Mouse (Mus musculus) right cerebral cortex, adult 2 months (tissue): ENCODE data around the gene Six5.
A peak's percentile ranks its signal among the peaks of the same experiment; 100 is the strongest.
"Not testable (repeated sequence)": the region's sequence is repeated elsewhere in the genome, so short reads cannot be mapped to it uniquely, and the experiment has no call there.

Experiments
- DNase-seq, 2 experiments: peaks; one replicate each; pipeline ENCODE4 v3.0.0; 2021 to 2022; ENCODE audit warnings: low spot score in 2 of 2

Six5 gene

DNA sequence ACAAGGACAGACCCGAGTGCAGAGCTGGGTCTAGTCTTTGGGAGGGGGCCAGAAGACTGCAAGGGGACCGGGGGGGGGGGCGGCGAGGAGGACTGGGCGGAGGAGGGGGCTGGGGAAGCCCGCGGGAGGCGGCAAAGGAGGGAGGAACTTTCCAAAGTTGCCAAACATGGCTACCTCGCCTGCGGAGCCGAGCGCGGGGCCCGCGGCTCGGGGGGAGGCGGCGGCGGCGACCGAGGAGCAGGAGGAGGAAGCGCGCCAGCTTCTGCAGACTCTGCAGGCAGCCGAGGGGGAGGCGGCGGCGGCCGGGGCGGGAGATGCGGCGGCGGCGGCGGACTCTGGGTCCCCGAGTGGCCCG, at the start of gene Six5:
Gene Six5 (plus strand): TSS at position 124 of the 355 bp plus-strand sequence.
- no peak for DNase-seq

DNA sequence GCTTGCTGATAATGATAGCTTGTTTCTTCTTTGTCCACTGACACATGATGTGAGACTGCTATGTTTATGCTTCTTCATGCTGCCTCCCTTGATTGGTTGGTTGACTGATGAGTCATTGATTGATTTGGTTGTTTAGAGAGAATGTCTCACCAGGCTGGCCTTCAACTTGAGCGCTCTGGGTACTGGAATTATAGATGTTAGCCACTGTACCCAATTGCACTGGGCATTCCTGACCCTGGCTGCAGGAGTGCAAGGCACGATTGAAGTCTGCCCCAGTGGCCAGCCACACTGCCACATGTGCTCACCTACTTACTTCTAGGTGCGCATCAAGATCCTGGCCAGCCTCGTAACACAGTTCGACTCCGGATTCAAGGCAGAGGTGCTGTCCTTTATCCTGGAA, 49.8 kb upstream of the Six5 start:
- DNase-seq = no peak

DNA sequence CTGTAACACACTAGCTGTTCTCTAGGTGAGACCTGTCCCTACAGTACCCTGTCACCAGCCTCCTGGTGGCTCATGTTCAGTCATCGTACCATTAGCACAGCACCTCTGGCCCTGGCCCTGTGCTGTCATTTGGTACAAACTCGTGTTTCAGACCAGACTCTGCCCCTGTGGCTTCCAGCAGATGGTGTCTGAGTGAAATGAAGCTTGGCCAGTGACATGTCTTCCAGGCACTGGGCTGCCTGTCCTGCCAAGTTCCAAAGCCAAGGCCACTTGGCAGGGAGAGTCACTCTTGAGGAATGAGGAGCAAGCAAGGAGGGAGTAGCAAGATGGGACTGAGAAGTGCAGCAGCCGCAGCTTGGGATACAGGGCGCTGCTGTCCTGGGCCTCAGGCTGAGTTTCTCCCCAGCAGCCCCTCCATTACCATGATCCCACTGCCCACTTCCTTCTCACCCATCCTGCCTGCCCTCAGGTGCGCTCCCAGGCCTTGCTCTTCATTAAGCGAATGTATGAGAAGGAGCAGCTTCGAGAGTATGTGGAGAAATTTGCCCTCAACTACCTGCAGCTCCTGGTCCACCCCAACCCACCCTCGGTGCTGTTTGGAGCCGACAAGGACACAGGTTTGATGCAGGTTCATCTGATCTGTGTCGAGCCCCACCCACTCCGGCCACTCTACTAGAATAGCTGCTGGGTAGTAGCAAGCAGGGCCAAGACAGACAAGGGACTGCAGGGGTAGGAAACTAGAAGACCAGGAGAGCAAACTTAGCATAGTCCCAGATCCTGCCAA, 47.9 kb upstream of the Six5 start:
- DNase-seq = no peak

DNA sequence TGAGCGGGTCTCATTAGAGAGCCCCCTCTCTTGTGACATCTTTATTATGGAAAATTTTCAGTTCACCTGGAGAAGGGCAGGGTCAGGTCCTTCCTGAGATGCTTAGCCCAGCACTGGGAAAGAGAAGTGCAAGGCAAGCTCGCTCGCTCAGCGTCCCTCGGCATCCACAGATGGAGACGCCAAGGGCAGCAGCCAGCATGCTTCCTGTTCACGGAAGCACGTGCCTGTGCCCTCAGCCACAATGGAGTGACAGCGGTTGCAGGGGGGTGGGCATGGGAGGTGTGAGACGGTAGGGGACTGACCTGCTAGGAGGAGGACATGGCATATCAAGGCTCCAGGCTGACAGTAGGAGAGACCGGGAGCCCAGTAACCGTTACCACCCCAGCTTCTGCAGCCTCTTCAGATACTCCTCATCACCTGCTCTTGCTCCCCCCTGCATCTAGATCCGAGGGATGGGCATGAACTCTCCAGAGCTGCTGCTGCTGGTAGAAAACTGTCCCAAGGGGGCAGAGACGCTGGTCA, 46.3 kb upstream of the Six5 start:
- DNase-seq = no peak

DNA sequence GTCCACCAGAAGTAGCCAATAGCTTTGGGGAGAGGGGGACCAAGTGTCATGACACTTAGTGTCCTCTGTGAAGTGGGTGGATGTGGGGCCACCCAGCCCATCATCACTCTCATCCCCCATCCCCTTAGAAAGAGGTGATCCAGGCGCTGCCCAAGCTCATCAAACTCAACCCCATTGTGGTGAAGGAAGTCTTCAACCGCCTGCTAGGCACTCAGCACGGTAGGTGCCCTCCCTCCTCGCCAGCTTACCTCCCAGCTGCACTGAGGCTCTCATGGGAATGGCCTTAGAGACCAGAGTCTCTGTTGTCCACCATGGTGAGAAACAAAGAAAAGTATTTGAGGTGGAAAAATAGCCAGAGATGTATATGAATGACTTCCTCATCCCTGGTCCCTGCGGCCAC, 45.1 kb upstream of the Six5 start:
- no peak for DNase-seq

DNA sequence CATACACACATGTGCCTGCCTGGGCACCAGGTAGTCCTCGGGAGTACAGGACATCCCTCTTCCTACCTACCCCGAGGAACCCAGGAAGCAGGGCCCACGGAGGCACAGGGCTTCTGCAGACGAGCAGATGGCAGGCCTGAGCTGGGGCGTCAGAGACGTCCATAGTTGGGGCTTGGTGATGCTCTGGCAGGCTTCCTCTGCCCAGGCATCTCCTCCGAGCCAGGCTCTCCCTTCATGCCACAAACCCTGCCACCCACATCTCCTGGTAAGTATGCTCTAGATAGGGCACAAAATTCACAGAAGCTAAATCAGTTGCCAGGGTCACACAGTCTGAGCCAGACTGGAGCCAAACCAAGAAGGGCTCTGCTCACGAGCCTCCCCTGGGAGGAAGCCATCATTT, 44.2 kb upstream of the Six5 start:
- peak in 1 of 2 experiments; percentile 31 for DNase-seq

DNA sequence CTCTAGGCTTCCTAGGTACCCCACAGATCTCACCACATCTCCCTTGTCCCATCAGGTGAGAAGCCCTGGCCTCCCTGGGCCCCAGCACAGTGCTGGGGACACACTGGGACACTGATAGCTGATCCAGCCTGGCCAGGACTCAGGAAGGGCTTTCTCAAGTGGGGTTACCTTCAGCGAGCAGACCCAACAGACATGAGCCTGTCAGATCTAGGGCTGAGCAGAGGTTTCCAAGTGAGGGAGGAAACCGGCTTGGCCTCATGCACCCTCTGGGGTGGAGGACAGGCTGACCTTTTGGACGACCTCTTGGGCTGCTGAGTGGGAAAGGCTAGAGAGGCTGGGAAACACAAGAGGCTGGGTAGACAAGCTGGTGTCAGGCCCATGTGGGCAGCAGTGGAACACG, 43.2 kb upstream of the Six5 start:
- DNase-seq = no peak

DNA sequence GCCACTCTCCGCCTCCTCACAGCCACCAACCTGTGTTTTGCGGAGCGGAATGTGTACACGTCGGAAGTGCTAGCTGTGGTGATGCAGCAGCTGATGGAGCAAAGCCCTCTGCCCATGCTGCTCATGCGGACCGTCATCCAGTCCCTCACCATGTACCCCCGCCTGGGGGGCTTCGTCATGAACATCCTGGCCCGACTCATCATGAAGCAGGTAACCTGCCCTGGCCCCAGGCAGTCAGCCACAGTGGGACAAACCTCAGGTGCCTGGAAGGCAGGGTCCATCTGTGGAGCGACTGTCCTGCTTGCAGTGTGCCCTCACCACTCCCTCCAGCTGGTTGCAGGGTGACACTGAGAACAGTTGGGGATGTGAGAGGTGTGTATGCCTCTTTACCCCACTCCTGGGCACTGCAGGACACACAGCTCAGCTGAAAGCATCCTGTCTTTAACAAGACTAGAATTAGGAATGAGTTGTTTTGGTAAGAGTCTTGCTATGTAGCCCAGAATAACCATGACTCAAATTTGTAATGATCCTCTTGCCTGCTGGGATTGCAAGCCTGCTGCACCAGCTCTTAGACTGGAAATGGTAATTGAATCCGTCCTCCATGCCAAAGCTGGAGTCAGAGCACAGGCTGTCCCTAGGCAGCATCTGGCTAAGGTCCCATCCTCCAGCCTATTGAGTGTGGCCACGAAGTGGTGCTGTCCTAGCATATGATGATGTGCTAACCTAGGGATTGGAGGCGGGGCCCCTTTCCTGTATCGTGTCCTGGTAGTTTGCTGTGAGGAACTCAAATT, 41.9 kb upstream of the Six5 start:
- DNase-seq = peak; percentile 58 to 67

DNA sequence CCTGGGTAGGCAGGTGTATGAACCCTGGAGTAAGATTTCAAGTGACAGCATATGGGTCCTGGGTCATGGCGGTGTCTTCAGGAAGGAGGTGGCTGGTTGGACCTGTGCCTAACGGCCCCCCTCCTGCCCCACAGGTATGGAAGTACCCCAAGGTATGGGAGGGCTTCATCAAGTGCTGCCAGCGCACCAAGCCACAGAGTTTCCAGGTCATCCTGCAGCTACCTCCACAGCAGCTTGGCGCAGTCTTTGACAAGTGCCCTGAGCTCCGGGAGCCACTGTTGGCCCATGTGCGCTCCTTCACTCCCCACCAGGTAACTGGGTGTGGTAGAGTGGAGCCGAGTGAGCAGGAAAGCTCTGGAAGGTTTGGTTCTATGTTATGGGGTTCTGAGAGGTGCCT, 41.3 kb upstream of the Six5 start:
- no peak for DNase-seq

DNA sequence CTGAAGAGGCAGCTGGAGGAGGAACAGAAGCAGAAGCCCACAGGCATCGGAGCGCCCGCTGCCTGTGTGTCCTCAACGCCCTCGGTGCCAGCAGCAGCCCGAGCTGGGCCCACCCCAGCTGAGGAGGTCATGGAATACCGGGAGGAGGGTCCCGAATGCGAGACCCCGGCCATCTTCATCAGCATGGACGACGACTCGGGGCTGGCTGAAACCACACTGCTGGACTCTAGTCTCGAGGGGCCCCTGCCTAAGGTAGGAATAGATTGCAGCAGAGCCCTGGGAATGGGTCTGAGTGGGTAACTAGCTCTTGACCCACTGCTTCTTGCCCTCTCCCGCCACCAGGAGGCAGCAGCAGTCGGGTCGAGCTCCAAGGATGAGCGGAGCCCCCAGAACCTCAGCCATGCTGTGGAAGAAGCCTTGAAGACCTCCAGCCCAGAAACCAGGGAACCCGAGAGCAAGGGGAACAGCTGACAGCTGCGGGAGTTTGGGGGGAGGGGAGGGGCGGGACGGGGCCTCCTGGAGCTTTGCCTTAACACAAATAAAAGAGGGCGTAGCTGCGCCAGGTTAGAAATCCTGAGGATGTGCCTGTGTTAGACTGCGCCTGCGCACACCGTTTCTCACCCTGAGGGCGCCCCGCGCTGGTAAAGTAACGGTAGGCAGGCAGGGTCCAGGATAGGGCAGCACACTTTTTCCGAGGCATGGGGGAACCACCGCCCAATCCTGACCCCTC, 40.2 kb upstream of the Six5 start, which contains the start of gene Rsph6a:
Gene Rsph6a (plus strand): TSS at position 644 of the 730 bp plus-strand sequence.
- no peak for DNase-seq

DNA sequence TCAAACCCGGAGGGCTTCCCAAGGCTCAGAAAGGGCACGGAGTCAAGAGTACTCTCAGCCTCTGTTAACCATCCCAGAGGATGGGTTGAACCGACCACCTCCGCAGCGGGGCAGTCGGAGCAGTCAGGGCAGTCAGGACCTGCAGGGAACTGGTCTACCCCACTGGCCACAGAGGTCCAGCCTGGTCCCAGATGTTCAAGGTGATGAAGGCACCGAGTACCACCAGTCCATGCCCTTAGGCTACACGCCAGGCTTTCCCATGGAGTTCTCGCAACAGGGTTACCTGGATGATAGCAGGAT, 39.7 kb upstream of the Six5 start:
- DNase-seq = no peak

DNA sequence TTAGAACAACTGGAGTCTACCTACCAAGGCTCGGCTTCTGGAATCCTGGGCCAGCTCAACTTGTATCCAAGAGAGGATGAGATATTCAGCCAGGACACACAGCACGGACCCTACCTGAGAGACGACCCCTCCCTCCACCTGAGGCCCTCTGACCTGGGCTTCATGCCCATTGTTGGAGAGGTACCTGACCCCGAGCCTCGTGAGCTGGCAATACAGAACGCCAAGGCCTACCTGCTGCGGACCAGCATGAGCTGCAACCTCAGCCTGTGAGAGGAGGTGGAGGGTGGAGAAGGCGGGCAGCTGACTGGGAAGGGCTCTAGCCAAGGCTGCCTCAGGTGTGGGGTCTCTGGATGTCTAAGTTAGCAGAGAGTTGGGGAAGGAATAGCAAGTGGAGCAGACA, 39.3 kb upstream of the Six5 start:
- no peak for DNase-seq

DNA sequence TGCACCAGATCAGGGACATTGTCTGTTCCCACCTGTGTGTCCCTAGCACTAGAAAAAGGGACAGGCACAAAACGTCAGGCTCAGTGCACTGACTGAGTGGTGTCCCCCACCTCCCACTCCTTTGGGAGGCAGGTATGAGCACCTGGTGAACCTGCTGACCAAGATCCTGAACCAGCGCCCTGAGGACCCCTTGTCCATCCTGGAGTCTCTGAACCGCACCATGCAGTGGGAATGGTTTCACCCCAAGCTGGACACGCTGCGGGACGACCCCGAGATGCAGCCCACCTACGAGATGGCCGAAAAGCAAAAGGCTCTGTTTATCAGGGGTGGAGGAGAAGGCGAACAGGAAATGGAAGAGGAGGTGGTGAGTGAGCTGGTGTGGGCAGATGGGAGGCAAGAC, 37.0 kb upstream of the Six5 start:
- no peak for DNase-seq

DNA sequence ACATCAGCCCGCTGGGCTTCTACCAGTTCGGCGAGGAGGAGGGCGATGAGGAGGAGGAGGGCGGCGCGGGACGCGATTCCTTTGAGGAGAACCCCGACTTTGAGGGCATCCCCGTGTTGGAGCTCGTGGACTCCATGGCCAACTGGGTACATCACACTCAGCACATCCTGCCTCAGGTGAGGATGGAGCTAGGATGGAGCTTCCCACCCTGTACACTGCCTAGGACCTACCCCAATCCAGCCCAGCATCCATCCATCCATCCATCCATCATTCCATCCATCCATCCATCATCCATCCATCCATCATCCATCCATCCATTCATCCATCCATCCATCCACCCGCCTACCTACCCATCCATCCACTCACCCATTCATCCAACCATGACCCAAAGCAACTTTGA, 28.5 kb upstream of the Six5 start:
- no peak for DNase-seq

DNA sequence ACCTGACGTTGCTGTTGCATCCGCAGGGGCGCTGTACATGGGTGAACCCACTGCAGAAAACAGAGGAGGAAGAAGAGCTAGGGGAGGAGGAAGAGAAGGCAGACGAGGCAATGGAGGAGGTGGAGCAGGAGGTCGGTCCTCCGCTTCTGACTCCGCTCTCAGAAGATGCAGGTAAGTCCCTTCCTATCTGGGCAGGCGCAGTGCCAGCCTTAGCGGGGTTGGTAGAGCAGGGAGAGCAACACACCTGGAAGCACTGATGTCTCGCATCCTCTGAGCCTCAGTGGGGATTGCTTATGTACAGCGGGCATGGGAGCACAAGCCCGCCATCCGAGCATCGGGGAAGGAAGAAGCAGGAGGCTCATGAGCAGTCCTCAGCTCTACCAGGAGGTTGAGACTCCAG, 27.3 kb upstream of the Six5 start:
- DNase-seq = no peak

DNA sequence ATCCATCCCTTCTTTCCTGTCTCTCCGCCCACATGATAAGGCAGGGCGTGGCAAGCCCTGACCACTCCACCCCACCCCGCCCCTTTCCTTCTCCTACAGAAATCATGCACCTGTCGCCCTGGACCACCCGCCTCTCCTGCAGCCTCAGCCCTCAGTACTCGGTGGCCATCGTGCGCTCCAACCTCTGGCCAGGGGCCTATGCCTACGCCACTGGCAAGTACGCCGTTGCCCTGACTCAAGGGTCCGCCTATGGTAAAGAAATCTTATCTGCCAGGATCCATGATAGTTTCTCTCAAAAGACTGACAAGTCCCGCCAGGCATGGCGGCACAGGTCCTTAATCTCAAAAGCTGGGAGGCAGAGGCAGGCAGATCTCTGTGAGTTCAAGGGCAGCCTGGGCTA, 26.5 kb upstream of the Six5 start:
- DNase-seq = no peak

DNA sequence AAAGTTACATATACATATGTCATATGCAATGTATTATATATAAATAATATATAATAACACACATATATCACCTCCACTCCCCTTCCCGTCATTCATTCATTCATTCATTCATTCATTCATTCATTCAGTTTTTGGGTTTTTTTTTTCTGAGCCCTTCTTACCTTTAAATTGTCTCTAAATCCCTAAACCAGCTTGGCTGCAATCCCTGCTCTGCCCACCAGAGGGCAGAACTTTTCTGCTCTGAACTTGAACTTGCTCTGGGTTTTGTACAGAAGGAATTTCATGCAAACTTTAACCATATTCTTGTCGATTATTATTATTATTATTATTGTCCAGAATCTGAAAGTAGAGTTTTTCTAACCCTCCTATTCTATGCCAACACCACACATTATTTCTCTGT, 25.7 kb upstream of the Six5 start:
- peak; percentile 77 to 83 for DNase-seq

DNA sequence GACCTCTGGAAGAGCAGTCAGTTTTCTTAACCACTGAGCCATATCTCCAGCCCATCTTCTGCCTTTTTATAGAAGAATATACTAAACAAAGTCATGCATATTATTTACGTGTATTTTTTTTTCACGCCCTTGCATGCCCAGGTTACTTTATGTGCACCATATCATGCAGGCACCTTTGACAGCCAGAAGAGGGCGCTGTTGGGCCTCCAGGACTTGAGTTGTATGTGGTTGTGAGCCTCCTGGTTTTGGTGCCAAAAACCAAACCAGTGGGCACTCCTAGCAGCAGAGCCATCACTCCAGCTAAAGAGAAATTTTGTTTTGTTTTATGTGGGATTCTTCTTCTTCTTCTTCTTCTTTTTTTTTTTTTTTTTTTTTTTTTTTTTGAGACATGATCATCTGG, 24.9 kb upstream of the Six5 start:
- DNase-seq = no peak

DNA sequence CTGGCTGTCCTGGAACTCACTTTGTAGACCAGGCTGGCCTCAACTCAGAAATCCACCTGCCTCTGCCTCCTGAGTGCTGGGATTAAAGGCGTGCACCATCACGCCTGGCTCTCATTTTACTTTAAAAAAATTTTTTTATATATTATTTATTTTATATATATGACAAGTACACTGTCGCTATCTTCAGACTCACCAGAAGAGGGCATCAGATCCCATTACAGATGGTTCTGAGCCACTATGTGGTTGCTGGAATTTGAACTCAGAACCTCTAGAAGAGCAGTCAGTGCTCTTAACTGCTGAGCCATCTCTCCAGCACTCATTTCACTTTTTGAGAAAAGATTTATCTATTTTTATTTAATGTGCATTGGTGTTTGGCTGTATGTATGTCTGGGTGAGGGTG, 23.4 kb upstream of the Six5 start:
- DNase-seq = not testable (repeated sequence)

DNA sequence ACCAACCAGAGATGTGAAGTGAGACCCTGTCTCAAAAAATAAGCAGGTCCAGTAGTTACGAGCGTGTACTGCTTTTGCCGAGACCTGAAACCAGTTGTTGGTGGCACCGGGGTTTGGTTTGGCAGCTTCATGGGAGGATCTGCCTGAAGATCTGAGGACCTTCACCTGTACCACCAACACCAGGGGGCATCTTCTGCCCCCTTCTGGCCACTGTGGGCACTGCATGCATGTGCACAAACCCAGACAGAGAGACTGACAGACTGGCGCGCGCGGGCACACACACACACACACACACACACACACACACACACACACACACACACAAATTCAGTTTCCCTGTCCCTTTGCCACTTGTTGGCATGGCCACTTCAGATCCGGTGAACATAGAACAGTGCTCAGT, 20.9 kb upstream of the Six5 start:
- DNase-seq = no peak

DNA sequence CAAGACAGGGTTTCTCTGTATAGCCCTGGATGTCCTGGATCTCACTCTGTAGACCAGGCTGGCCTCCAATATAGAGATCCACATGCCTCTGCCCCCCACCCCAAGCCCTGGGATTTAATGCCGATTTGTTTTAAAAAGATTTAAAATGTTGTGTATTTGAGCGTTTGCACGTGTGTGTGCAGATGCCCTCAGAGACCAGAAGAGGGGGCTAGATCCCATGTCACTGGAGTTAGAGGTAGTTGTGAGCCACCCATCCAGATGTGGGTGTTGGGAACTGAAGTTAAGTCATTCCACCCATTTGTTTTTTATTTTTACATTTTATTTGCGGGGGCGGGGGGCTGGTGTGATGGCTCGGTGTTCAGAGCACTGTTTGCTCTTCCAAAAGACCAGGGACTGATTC, 19.9 kb upstream of the Six5 start:
- no peak for DNase-seq

DNA sequence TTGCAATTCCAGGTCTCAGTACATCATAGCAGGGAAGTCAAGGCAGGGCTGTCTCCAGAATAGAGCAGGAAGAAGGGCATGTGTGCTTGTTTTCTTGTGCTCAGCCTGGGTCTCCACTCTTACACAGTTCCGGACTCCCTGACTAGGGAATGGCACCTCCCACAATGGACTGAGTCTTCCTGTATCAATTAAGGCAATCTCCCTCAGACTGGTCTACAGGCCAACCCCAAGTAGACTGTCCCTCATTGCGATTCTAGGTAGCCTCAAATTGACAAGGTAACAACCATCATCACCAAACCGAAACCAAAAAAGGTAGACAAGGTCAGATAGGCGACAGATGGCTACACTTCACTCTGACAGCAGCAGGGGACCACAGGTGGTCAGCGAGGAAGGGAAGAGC, 19.2 kb upstream of the Six5 start:
- DNase-seq = no peak
